Mouse (Mus musculus): ENCODE data around the gene Prpsap1. TPM values are rescaled to one million over a fixed set of nuclear protein-coding genes. Genes with fewer than 3 reads are reported as not detected.
"Not testable (repeated sequence)": the region's sequence is repeated elsewhere in the genome, so short reads cannot be mapped to it uniquely, and the experiment has no call there.

Gene Prpsap1
- total RNA-seq, 2 experiments from 2014 or later = 53.6 to 55.5 TPM

DNA sequence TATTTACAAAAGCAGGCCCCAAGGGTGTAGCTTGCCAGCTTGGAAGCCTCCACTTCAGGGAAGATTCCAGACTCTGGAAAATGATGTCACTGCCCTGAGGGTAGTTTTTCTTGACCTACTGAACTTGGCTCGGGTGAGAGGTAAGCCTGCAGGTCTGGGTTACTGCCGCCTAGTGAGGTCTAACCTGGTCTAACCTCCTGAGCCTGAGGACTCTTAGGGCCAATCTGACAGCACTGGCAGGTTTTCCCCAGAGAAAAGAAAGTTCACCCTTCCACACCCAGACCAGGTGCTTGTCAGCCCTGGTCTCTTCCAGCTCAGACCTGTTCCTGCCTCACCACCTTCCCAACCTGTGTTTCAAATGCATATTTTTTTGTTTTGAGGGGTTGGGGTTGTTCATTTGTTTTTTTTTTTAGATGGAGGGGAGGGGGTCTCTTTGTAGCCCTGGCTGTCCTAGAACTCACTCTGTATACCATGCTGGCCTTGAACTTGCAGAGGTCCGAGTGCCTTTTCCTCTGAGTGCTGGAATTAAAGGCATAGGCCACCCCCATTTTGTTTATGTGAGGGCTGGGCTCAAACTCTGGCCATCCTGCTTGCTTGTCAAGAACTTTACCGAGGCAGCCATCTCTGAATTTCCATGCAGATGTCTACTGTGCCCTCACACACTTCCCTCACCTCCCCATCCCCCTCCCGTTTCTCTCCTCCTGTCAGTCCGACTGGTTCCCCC, 67.0 kb downstream of the Prpsap1 start:
- DNase-seq = no peak

DNA sequence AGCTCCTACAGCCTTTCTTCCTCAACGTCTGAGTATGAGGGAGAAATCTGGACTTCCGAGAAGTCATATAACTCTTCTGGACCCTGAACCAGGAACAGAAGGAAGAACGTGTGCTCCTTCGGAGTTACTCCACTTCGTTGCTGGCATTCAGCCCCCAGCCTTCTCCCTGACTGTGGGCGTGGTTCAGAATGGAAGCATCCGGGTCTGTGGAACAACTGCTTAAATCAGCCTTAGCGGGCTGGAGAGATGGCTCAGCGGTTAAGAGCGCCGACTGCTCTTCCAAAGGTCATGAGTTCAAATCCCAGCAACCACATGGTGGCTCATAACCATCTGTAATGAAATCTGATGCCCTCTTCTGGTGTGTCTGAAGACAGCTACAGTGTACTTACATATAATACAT, 67.7 kb downstream of the Prpsap1 start:
- DNase-seq = not testable (repeated sequence)

DNA sequence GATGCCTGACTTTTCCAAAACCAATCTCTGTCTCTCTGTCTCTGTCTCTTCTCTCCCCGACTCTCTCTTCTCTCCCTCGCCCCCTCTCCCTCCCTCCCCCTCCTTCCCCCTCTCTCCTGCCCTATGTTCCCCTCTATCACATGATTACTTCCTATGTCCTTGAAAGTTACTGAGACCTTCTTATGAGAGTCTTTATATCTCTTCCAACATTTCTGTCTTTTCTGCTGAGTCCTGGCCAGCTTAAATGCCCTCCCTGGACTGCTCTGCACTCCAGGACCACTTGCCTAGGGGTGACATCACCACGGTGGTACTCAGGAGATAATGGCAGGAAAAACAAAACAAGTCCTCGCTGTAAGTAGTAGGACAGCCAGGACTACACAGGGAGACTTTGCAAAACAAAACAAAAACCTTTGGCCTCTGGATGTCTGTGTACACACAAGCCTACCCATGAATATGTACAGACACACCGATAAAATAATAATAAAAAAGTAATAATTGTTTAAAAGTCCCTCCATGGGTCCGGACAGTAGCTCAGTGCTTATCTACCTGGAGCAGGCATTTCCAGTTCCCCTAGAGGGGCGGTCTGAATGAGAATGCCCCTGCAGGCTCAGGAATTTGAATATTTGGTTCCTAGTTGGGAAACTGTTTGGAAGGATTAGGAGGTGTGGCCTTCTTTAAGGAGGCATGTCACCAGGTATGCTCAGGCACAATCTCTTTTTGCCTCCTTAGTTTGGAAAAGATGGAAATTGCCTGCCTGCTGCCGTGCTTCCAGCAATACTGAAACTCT, 69.2 kb downstream of the Prpsap1 start:
- no peak for DNase-seq

DNA sequence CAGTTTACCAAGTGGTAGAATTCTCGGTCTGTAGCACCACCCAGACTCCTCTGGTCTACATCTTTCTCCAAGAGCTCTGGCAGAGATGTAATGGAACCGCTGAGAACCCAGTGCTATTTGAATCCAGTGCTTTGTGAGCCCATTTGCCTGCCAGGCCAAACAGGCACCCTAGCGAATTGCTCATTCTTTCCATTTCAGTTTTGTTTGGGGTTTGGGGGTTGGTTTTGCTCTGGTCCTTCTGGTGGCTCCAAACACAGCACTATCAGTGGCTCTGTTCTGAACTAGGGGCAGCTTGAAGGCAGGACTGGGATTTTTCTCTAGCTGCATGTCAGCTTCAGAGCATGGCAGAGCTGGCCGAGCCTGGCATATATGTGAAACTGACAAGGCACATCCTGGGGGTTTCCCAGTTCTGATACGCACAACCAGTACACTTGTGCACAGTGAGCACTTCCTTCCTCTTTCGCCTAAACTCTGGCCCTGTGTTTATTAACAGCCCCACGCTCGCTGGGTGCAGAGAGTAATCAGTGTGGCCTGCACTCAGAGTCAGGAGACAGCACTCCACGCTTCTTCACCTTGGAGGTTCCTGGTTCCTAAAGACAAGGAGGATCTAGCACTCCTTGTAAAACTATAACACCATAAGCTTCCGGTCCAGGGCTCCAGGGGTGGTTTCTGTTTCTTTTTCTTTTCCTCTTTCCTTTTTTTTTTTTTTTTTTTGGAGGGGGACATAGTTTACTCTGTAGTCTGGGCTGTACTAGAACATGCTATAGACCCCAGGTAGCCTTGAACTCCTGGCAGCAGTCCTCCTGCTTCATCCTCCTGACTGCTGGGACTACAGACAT, 70.0 kb downstream of the Prpsap1 start:
- no peak for DNase-seq

DNA sequence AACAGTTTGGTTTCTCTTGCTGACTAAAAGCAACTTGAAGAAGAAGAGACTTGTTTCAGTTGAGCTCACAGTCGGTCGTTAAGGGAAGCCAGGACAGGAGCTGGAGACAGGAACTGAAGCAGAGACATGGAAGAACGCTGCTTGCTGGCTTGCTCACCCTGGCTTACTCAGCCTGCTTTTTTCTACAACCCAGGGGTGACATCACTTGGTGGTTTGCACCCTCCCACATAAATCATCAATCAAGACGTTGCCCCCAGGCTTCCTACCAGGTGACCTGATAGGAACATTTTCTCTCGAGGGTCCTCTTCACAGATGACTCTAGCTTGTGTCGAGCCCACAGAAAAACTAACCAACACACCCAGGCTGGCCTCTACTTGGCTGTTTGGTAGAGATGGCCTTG, 70.8 kb downstream of the Prpsap1 start:
- no peak for DNase-seq

DNA sequence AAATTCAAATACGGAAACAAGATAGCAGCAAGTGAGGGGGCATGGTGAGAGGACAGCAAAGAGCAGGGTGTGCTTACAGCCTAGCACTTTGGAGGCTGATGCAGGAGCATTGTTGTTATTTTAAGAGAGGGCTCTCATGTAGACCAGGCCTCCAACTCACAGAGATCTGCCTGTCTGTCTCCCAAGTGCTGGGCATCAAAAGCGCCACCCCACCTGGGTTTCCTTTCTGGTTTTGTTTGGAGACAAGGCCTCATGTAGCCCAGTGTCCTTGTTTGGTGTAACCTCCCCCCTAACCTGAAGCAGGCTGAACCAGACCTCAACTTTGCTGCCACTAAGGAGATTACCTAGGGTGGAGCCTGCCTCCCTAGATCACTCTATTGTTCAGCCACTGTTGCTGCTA, 71.4 kb downstream of the Prpsap1 start:
- DNase-seq = no peak

DNA sequence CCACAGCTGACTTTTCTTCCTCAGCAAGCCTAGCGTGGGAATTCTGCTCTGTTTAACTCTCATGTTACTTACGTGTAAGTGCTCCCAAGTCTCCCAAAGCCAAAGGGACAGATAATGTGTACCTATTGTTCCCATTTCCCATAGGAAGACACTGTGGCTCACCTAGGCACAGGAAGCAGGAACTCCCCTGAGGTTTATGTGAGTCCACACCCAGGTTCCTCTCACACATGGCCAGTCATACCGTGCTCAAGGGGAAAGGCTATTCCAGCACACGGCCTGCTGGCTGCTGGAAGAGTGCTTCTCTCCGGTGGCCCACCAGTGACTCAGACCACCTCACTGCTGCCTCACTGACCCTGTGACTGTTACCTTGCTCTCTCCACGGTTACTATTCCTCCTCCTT, 72.9 kb downstream of the Prpsap1 start:
- no peak for DNase-seq

Other genes with a start within 250 kb of the Prpsap1 start
- gene Srp68, start 220.0 kb downstream of the Prpsap1 start, total RNA-seq (2021) = 10 to 100 TPM; 60.5 to 61.7 TPM
- gene Galr2, start 213.3 kb downstream of the Prpsap1 start, total RNA-seq (2021) = not detected
- gene Exoc7, start 187.0 kb downstream of the Prpsap1 start, total RNA-seq (2021) = 10 to 100 TPM; 54.0 to 62.6 TPM
- gene Foxj1, start 158.8 kb downstream of the Prpsap1 start, total RNA-seq (2021) = under 1 TPM in 1 of 2 experiments, not detected in 1; 0.23 TPM
- 10 to 100 TPM; 11.9 to 12.4 TPM for gene Rnf157, start 81.2 kb downstream of the Prpsap1 start, total RNA-seq (2021)
- 10 to 100 TPM; 52.8 to 55.5 TPM for gene Ubald2, start 60.1 kb downstream of the Prpsap1 start, total RNA-seq (2021)
- under 1 TPM in 1 of 2 experiments, not detected in 1; 0.05 TPM for gene Qrich2, start 28.0 kb downstream of the Prpsap1 start, total RNA-seq (2021)
- 1 to 10 TPM; 4.6 to 5.1 TPM for gene Sphk1, start 36.7 kb upstream of the Prpsap1 start, total RNA-seq (2021)
- gene Ube2o, start 87.2 kb upstream of the Prpsap1 start, total RNA-seq (2021) = 10 to 100 TPM; 29.1 to 33.8 TPM
- gene Aanat, start 92.2 kb upstream of the Prpsap1 start, total RNA-seq (2021) = not detected
- 10 to 100 TPM; 16.4 to 17.5 TPM for gene Rhbdf2, start 132.8 kb upstream of the Prpsap1 start, total RNA-seq (2021)
- 1 to 10 TPM; 1.1 to 1.5 TPM for gene Prcd, start 159.3 kb upstream of the Prpsap1 start, total RNA-seq (2021)
- gene Cygb, start 160.1 kb upstream of the Prpsap1 start, total RNA-seq (2021) = 10 to 100 TPM; 46.2 to 57.9 TPM

Measured in heart, postnatal 4 days (tissue).